Mouse (Mus musculus): ENCODE data around the gene Smyd3.

Gene Smyd3

GRCm38 (mm10) chr1:179517713-179518465, at the start of gene Smyd3:
TSS of gene Smyd3 (minus strand) at chr1:179518041.
- DNase-seq (ENCODE audit: low spot score), result peak; percentile 63

GRCm38 (mm10) chr1:179567558-179567957, 49.7 kb upstream of the Smyd3 start:
- DNase-seq (ENCODE audit: low spot score), result no peak

GRCm38 (mm10) chr1:179563926-179564325, 46.1 kb upstream of the Smyd3 start:
- DNase-seq (ENCODE audit: low spot score), result no peak

- DNase-seq (ENCODE audit: low spot score), result no peak
Observed at GRCm38 (mm10) chr1:179563211-179563610, 45.4 kb upstream of the Smyd3 start.

GRCm38 (mm10) chr1:179560845-179561430, 43.1 kb upstream of the Smyd3 start:
- DNase-seq (ENCODE audit: low spot score), result no peak

- DNase-seq (ENCODE audit: low spot score), result no peak
Observed at GRCm38 (mm10) chr1:179559446-179560194, 41.8 kb upstream of the Smyd3 start.

- no peak for DNase-seq (ENCODE audit: low spot score)
Observed at GRCm38 (mm10) chr1:179556921-179557320, 39.1 kb upstream of the Smyd3 start.

GRCm38 (mm10) chr1:179553949-179554347, 36.1 kb upstream of the Smyd3 start:
- no peak for DNase-seq (ENCODE audit: low spot score)

GRCm38 (mm10) chr1:179553197-179553948, 35.5 kb upstream of the Smyd3 start:
- DNase-seq (ENCODE audit: low spot score), result no peak

GRCm38 (mm10) chr1:179552751-179553150, 34.9 kb upstream of the Smyd3 start:
- no peak for DNase-seq (ENCODE audit: low spot score)

- no peak for DNase-seq (ENCODE audit: low spot score)
Observed at GRCm38 (mm10) chr1:179551921-179552320, 34.1 kb upstream of the Smyd3 start.

- DNase-seq (ENCODE audit: low spot score), result no peak
Observed at GRCm38 (mm10) chr1:179551336-179551735, 33.5 kb upstream of the Smyd3 start.

GRCm38 (mm10) chr1:179548996-179549752, 31.3 kb upstream of the Smyd3 start:
- no peak for DNase-seq (ENCODE audit: low spot score)

GRCm38 (mm10) chr1:179548220-179548619, 30.4 kb upstream of the Smyd3 start:
- DNase-seq (ENCODE audit: low spot score), result no peak

GRCm38 (mm10) chr1:179547176-179547575, 29.3 kb upstream of the Smyd3 start:
- no peak for DNase-seq (ENCODE audit: low spot score)

- no peak for DNase-seq (ENCODE audit: low spot score)
Observed at GRCm38 (mm10) chr1:179546551-179546917, 28.7 kb upstream of the Smyd3 start.

- peak; percentile 98 for DNase-seq (ENCODE audit: low spot score)
Observed at GRCm38 (mm10) chr1:179545768-179546550, 28.1 kb upstream of the Smyd3 start, which contains the start of the genes Tfb2m and Cnst. TSS of gene Tfb2m (minus strand) at chr1:179546267. TSS of gene Cnst (plus strand) at chr1:179546370.

GRCm38 (mm10) chr1:179541502-179541901, 23.7 kb upstream of the Smyd3 start:
- DNase-seq (ENCODE audit: low spot score), result no peak

GRCm38 (mm10) chr1:179539887-179540286, 22.0 kb upstream of the Smyd3 start:
- DNase-seq (ENCODE audit: low spot score), result no peak

GRCm38 (mm10) chr1:179539054-179539453, 21.2 kb upstream of the Smyd3 start:
- DNase-seq (ENCODE audit: low spot score), result no peak

- DNase-seq (ENCODE audit: low spot score), result no peak
Observed at GRCm38 (mm10) chr1:179519901-179520300, 2.1 kb upstream of the Smyd3 start.

Measured in ovary, adult 18-20 months (tissue).